In the genomic region with DNA sequence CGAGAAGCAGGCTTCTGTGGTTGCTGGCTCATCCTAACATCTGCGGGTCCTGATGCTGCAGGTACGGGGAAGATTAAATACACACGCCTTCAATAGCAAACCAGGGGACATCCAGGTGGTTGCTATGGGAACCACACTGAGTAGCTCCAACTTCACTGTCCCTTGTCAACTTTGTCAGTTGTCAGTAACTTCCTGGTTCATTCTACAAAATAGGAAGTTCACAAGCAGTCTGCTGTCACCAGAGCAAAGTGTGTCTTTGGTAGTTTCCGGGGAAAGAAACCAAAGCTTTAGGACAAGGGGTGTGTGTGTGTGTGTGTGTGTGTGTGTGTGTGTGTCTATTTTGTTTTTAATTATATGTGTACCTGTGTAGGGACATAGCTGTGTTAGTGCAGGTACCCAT, we compare ENCODE assay signal across 16 mouse cellular contexts.
DNase-seq lines count a peak whose midpoint lies in the region; ATAC-seq lines count a peak whose summit lies in the region.
"Had no signal": no experiment of that assay in that cellular context is flagged by ENCODE, and none has a peak within 500 bp of the region (broad histone marks: within the 10 kb centered on the region; RNA-seq: fewer than 3 reads in every experiment).

No protein-coding gene starts in this region.

- peak; percentile 54 to 61 for DNase-seq in spleen, postnatal 36 days (ENCODE audit: low spot score in 2 of 2)
- no peak for DNase-seq in spleen, postnatal 14 days (ENCODE audit: low spot score in 2 of 2)
- peak; percentile 30 for DNase-seq in T-cell, adult 2 months (ENCODE audit: low spot score)
- no peak for DNase-seq in left cerebral cortex, adult 8-10 months (ENCODE audit: low spot score in 2 of 2)
- DNase-seq in cerebellum, adult 18-20 months, result no peak
- no peak for DNase-seq in MN1 (ENCODE audit: low spot score)
- DNase-seq: adrenal gland, adult 2 months; cerebellum, postnatal 14 days; gastrocnemius, postnatal 25 days; heart, postnatal 14 days; kidney, adult 8-10 months; kidney, postnatal 36 days; layer of hippocampus, postnatal 36 days; lung, embryonic 14.5 days had no signal

- peak; percentile 41 for ATAC-seq in inflammation-experienced regulatory T-cells, adult 6 months
- ATAC-seq: hindbrain, embryonic 16.5 days had no signal

Comparison
In these comparisons a context has a peak if more than half of its experiments do, and no peak if none do; other contexts are left out.
1. DNase-seq: peak in spleen, postnatal 36 days (2 of 2) and T-cell, adult 2 months (single experiment); none in spleen, postnatal 14 days (0 of 2), left cerebral cortex, adult 8-10 months (0 of 2), cerebellum, adult 18-20 months (0 of 2) and MN1 (single experiment).